Mouse (Mus musculus): ENCODE data around the gene Olfr56.
"Not testable (repeated sequence)": the region's sequence is repeated elsewhere in the genome, so short reads cannot be mapped to it uniquely, and the experiment has no call there.

Olfr56 gene

GRCm38 (mm10) chr11:48978240-48978939, at the start of gene Olfr56:
Olfr56 (plus strand) TSS chr11:48978889.
- DNase-seq (ENCODE audit: low spot score in 2 of 2) = not testable (repeated sequence)

GRCm38 (mm10) chr11:48933422-48933821, 45.3 kb upstream of the Olfr56 start:
- not testable (repeated sequence) for DNase-seq (ENCODE audit: low spot score in 2 of 2)

GRCm38 (mm10) chr11:48933923-48934322, 44.8 kb upstream of the Olfr56 start:
- not testable (repeated sequence) for DNase-seq (ENCODE audit: low spot score in 2 of 2)

GRCm38 (mm10) chr11:48935291-48935690, 43.4 kb upstream of the Olfr56 start:
- DNase-seq (ENCODE audit: low spot score in 2 of 2) = not testable (repeated sequence)

- not testable (repeated sequence) for DNase-seq (ENCODE audit: low spot score in 2 of 2)
These were observed 39.4 kb upstream of the Olfr56 start for GRCm38 (mm10) chr11:48939286-48939685.

GRCm38 (mm10) chr11:48946090-48946489, 32.6 kb upstream of the Olfr56 start, which contains the start of gene Psme2b:
Psme2b (minus strand) TSS chr11:48946190.
- DNase-seq (ENCODE audit: low spot score in 2 of 2) = not testable (repeated sequence)

- DNase-seq (ENCODE audit: low spot score in 2 of 2) = not testable (repeated sequence)
These were observed 4.0 kb upstream of the Olfr56 start for GRCm38 (mm10) chr11:48974686-48975085.

- not testable (repeated sequence) for DNase-seq (ENCODE audit: low spot score in 2 of 2)
These were observed 562 bp downstream of the Olfr56 start, which contains the start of gene 9930111J21Rik1 for GRCm38 (mm10) chr11:48979251-48979650. 9930111J21Rik1 (minus strand) TSS chr11:48979398.

GRCm38 (mm10) chr11:48980052-48980451, 1.4 kb downstream of the Olfr56 start:
- not testable (repeated sequence) for DNase-seq (ENCODE audit: low spot score in 2 of 2)

- not testable (repeated sequence) for DNase-seq (ENCODE audit: low spot score in 2 of 2)
These were observed 4.2 kb downstream of the Olfr56 start for GRCm38 (mm10) chr11:48982848-48983247.

GRCm38 (mm10) chr11:48988219-48988618, 9.5 kb downstream of the Olfr56 start:
- DNase-seq (ENCODE audit: low spot score in 2 of 2) = not testable (repeated sequence)

- DNase-seq (ENCODE audit: low spot score in 2 of 2) = not testable (repeated sequence)
These were observed 11.3 kb downstream of the Olfr56 start for GRCm38 (mm10) chr11:48989981-48990380.

GRCm38 (mm10) chr11:48991740-48992520, 13.2 kb downstream of the Olfr56 start, which contains the start of gene Gm12185:
Gm12185 (minus strand) TSS chr11:48992226.
- not testable (repeated sequence) for DNase-seq (ENCODE audit: low spot score in 2 of 2)

GRCm38 (mm10) chr11:48993296-48993695, 14.6 kb downstream of the Olfr56 start:
- not testable (repeated sequence) for DNase-seq (ENCODE audit: low spot score in 2 of 2)

GRCm38 (mm10) chr11:48994018-48994417, 15.3 kb downstream of the Olfr56 start, which contains the start of gene Tgtp1:
Tgtp1 (minus strand) TSS chr11:48994172.
- DNase-seq (ENCODE audit: low spot score in 2 of 2) = not testable (repeated sequence)

GRCm38 (mm10) chr11:49000411-49000810, 21.7 kb downstream of the Olfr56 start:
- DNase-seq (ENCODE audit: low spot score in 2 of 2) = not testable (repeated sequence)

GRCm38 (mm10) chr11:49006317-49006716, 27.6 kb downstream of the Olfr56 start:
- not testable (repeated sequence) for DNase-seq (ENCODE audit: low spot score in 2 of 2)

- not testable (repeated sequence) for DNase-seq (ENCODE audit: low spot score in 2 of 2)
These were observed 28.1 kb downstream of the Olfr56 start for GRCm38 (mm10) chr11:49006785-49007184.

GRCm38 (mm10) chr11:49012074-49012473, 33.4 kb downstream of the Olfr56 start:
- not testable (repeated sequence) for DNase-seq (ENCODE audit: low spot score in 2 of 2)

- DNase-seq (ENCODE audit: low spot score in 2 of 2) = not testable (repeated sequence)
These were observed 71.4 kb downstream of the Olfr56 start for GRCm38 (mm10) chr11:49050064-49050463.

- not testable (repeated sequence) for DNase-seq (ENCODE audit: low spot score in 2 of 2)
These were observed 72.6 kb downstream of the Olfr56 start, which contains the start of gene 9930111J21Rik2 for GRCm38 (mm10) chr11:49051093-49051891. 9930111J21Rik2 (minus strand) TSS chr11:49051242.
